Mouse (Mus musculus) adipocyte (in vitro differentiated cells): ENCODE results near the gene Hcfc1r1.

Source experiments
- DNase-seq: peaks from one replicate; pipeline ENCODE4 v3.0.0-alpha.2; 2016; ENCODE audit warnings: low spot score

The Hcfc1r1 gene

GRCm38 (mm10) chr17:23719455-23719854 is 46.1 kb downstream of the Hcfc1r1 start:
- no peak for DNase-seq

GRCm38 (mm10) chr17:23721886-23722285 is 48.5 kb downstream of the Hcfc1r1 start:
- no peak for DNase-seq

GRCm38 (mm10) chr17:23722376-23723125 is 49.2 kb downstream of the Hcfc1r1 start, which contains the start of gene 1520401A03Rik:
Gene 1520401A03Rik (minus strand): TSS chr17:23722783.
- no peak for DNase-seq
